Mouse (Mus musculus) effector memory CD4-positive, alpha-beta T cell, adult 5 months (primary cell): Measurements from ENCODE around the gene Irf2. TPM values are rescaled to one million over a fixed set of nuclear protein-coding genes. Genes with fewer than 3 reads are reported as not detected.

Experiments
- polyA plus RNA-seq: library from polyadenylated mRNA; unstranded; fragments of 100-300 nt; shearing (Covaris generic); gene quantifications from one replicate; pipeline ENCODE4 v1.2.1, GENCODE M21; 2017

The Irf2 gene
- polyA plus RNA-seq, result 114 TPM

GRCm38 (mm10) chr8:46739003-46739949 is at the start of gene Irf2:
Gene Irf2 (plus strand): TSS chr8:46739732.

Other genes with a start within 250 kb of the Irf2 start
- 2.7 TPM for gene Cenpu, start 187.7 kb upstream of the Irf2 start, polyA plus RNA-seq
- 19.8 TPM for gene Primpol, start 122.5 kb upstream of the Irf2 start, polyA plus RNA-seq
- gene Casp3, start 122.4 kb upstream of the Irf2 start, polyA plus RNA-seq, result 30.7 TPM
- 0.55 TPM for gene Enpp6, start 247.2 kb downstream of the Irf2 start, polyA plus RNA-seq